Mouse (Mus musculus) G1E (cell line): ENCODE measurements around the gene Fahd2a. TPM values are rescaled to one million over a fixed set of nuclear protein-coding genes. Genes with fewer than 3 reads are reported as not detected.

ENCODE experiments used
- ATAC-seq: 2 replicates; pipeline ENCODE4 v1.8.0; 2016; ENCODE audit warnings: mild to moderate bottlenecking; ENCODE audit not compliant: insufficient number of reproducible peaks, poor library complexity, low FRiP score, severe bottlenecking; ENCODE audit errors: extremely low read depth
- DNase-seq: peaks from one replicate; pipeline ENCODE4 v3.0.0; 2012; ENCODE audit warnings: low spot score
- H3K27me3 ChIP-seq: 2 replicates; pipeline ENCODE4 v1.6.1; 2012; ENCODE audit warnings: mild to moderate bottlenecking, low read length, inconsistent platforms; ENCODE audit not compliant: insufficient read depth
- H3K36me3 ChIP-seq: replicated peaks from 2 replicates; pipeline ENCODE3; 2012; ENCODE audit warnings: mild to moderate bottlenecking, inconsistent platforms
- H3K4me1 ChIP-seq: 2 replicates; pipeline ENCODE4 v1.6.1; 2012; ENCODE audit warnings: low read depth, low read length, inconsistent platforms, mixed read lengths; ENCODE audit not compliant: insufficient read depth
- H3K4me3 ChIP-seq: 2 replicates; pipeline ENCODE4 v1.5.1; 2012; ENCODE audit warnings: low read depth, mild to moderate bottlenecking, inconsistent platforms, low read length, moderate library complexity, mixed read lengths
- H3K9me3 ChIP-seq: replicated peaks from 2 replicates; pipeline ENCODE4 v1.6.1; 2012; ENCODE audit warnings: inconsistent platforms
- CTCF ChIP-seq: IDR thresholded peaks from 2 replicates; pipeline ENCODE4 v1.5.1; 2012; ENCODE audit warnings: low read depth, low read length, inconsistent platforms, mixed read lengths
- GATA1 ChIP-seq: IDR thresholded peaks from 2 replicates; pipeline ENCODE4 v1.6.1; 2012; ENCODE audit warnings: borderline replicate concordance, low read length, inconsistent platforms, mixed read lengths
- GATA2 ChIP-seq: IDR thresholded peaks from 2 replicates; pipeline ENCODE4 v1.6.1; 2012; ENCODE audit warnings: low read depth, low read length, inconsistent platforms, borderline replicate concordance
- POLR2AphosphoS5 ChIP-seq: IDR thresholded peaks from 2 replicates; pipeline ENCODE4 v1.6.1; 2012; ENCODE audit warnings: low read depth, low read length, inconsistent platforms; ENCODE audit not compliant: insufficient replicate concordance
- TAL1 ChIP-seq: conservative IDR thresholded peaks from 2 replicates; pipeline ENCODE4 v1.6.1; 2012; ENCODE audit warnings: low read depth, low read length, inconsistent platforms, mixed read lengths
- polyA plus RNA-seq: library from polyadenylated mRNA; stranded (reverse); fragments of >175 nt; gene quantifications from 2 replicates; pipeline ENCODE4 v1.2.3, GENCODE M21; 2012
- total RNA-seq, 2 experiments: library from RNA; stranded (forward) in 1 of 2; stranded (reverse) in 1 of 2; fragments of 200-1000 nt in 1 of 2; fragments of >200 nt in 1 of 2; fragmentation: Nextera tagmentation in 1 of 2; gene quantifications; 2 replicates each; pipeline ENCODE4 v1.2.3; 2014 to 2017

Gene Fahd2a
- total and polyA plus RNA-seq, 3 experiments: 9.6 to 23.1 (median 10.0) TPM

- Histone ChIP-seq H3K27me3 (peaks cover 5% of the 10 kb centered on the region), H3K4me1 (no peaks in the 10 kb centered on the region), H3K36me3 (no peaks in the 10 kb centered on the region), H3K4me3 (no peak overlapping the region), H3K9me3 (no peaks in the 10 kb centered on the region)
- DNase-seq (no peak), ATAC-seq (no peak)
- TF ChIP-seq CTCF (no peak), GATA2 (no peak), TAL1 (no peak), GATA1 (no peak), POLR2AphosphoS5 (no peak)
Observed at GRCm38 (mm10) chr2:127390352-127390751, 54.0 kb downstream of the Fahd2a start.

- Histone ChIP-seq H3K4me3 (no peak overlapping the region), H3K9me3 (no peaks in the 10 kb centered on the region), H3K36me3 (no peaks in the 10 kb centered on the region), H3K27me3 (peaks cover 9% of the 10 kb centered on the region), H3K4me1 (no peaks in the 10 kb centered on the region)
- no peak for ATAC-seq
- TF ChIP-seq TAL1: no peak
- no peak for DNase-seq
Observed at GRCm38 (mm10) chr2:127387521-127387920, 56.8 kb downstream of the Fahd2a start.

Other genes with a start within 250 kb of the Fahd2a start
- gene 1810024B03Rik, start 236.3 kb downstream of the Fahd2a start, total RNA-seq (2014; fragmentation: Nextera tagmentation): 4.7 and 5.2 TPM in 2 replicates
- 4.7 and 4.8 TPM in 2 replicates for gene 1810024B03Rik, start 236.3 kb downstream of the Fahd2a start, total RNA-seq (2017)
- 0.08 and 0.14 TPM in 2 replicates for gene 1810024B03Rik, start 236.3 kb downstream of the Fahd2a start, polyA plus RNA-seq
- gene Snrnp200, start 236.2 kb downstream of the Fahd2a start, total RNA-seq (2014; fragmentation: Nextera tagmentation): 155 and 199 TPM in 2 replicates
- 216 and 224 TPM in 2 replicates for gene Snrnp200, start 236.2 kb downstream of the Fahd2a start, total RNA-seq (2017)
- gene Snrnp200, start 236.2 kb downstream of the Fahd2a start, polyA plus RNA-seq: 25.0 and 32.5 TPM in 2 replicates
- 40.9 and 49.2 TPM in 2 replicates for gene Ciao1, start 196.7 kb downstream of the Fahd2a start, total RNA-seq (2014; fragmentation: Nextera tagmentation)
- 42.5 and 46.4 TPM in 2 replicates for gene Ciao1, start 196.7 kb downstream of the Fahd2a start, total RNA-seq (2017)
- gene Ciao1, start 196.7 kb downstream of the Fahd2a start, polyA plus RNA-seq: 11.3 and 12.7 TPM in 2 replicates
- 21.7 and 47.9 TPM in 2 replicates for gene Tmem127, start 196.7 kb downstream of the Fahd2a start, total RNA-seq (2014; fragmentation: Nextera tagmentation)
- gene Tmem127, start 196.7 kb downstream of the Fahd2a start, total RNA-seq (2017): 29.9 and 30.8 TPM in 2 replicates
- gene Tmem127, start 196.7 kb downstream of the Fahd2a start, polyA plus RNA-seq: 26.4 and 27.7 TPM in 2 replicates
- 73.9 and 81.6 TPM in 2 replicates for gene Stard7, start 174.3 kb downstream of the Fahd2a start, total RNA-seq (2014; fragmentation: Nextera tagmentation)
- gene Stard7, start 174.3 kb downstream of the Fahd2a start, total RNA-seq (2017): 242 and 250 TPM in 2 replicates
- 46.5 and 50.4 TPM in 2 replicates for gene Stard7, start 174.3 kb downstream of the Fahd2a start, polyA plus RNA-seq
- not detected in 2 replicates for gene Dusp2, start 108.4 kb downstream of the Fahd2a start, total RNA-seq (2014; fragmentation: Nextera tagmentation)
- gene Dusp2, start 108.4 kb downstream of the Fahd2a start, total RNA-seq (2017): 0.11 and 0.23 TPM in 2 replicates
- 0.04 TPM in 1 of 2 replicates, not detected in the other for gene Dusp2, start 108.4 kb downstream of the Fahd2a start, polyA plus RNA-seq
- gene Astl, start 105.9 kb downstream of the Fahd2a start, total RNA-seq (2014; fragmentation: Nextera tagmentation): not detected in 2 replicates
- 0.11 and 0.12 TPM in 2 replicates for gene Astl, start 105.9 kb downstream of the Fahd2a start, total RNA-seq (2017)
- gene Astl, start 105.9 kb downstream of the Fahd2a start, polyA plus RNA-seq: not detected in 2 replicates
- not detected in 2 replicates for gene Adra2b, start 81.4 kb downstream of the Fahd2a start, total RNA-seq (2014; fragmentation: Nextera tagmentation)
- gene Adra2b, start 81.4 kb downstream of the Fahd2a start, total RNA-seq (2017): 0.05 TPM in 1 of 2 replicates, not detected in the other
- not detected in 2 replicates for gene Adra2b, start 81.4 kb downstream of the Fahd2a start, polyA plus RNA-seq
- not detected in 2 replicates for gene Gpat2, start 19.4 kb downstream of the Fahd2a start, total RNA-seq (2014; fragmentation: Nextera tagmentation)
- not detected in 2 replicates for gene Gpat2, start 19.4 kb downstream of the Fahd2a start, total RNA-seq (2017)
- gene Gpat2, start 19.4 kb downstream of the Fahd2a start, polyA plus RNA-seq: not detected in 2 replicates
- gene Kcnip3, start 77.5 kb upstream of the Fahd2a start, total RNA-seq (2014; fragmentation: Nextera tagmentation): not detected in 2 replicates
- 0.05 TPM in 1 of 2 replicates, not detected in the other for gene Kcnip3, start 77.5 kb upstream of the Fahd2a start, total RNA-seq (2017)
- 0.02 TPM in 1 of 2 replicates, not detected in the other for gene Kcnip3, start 77.5 kb upstream of the Fahd2a start, polyA plus RNA-seq
- not detected in 2 replicates for gene Prom2, start 96.9 kb upstream of the Fahd2a start, total RNA-seq (2014; fragmentation: Nextera tagmentation)
- gene Prom2, start 96.9 kb upstream of the Fahd2a start, total RNA-seq (2017): 0.06 and 0.11 TPM in 2 replicates
- gene Prom2, start 96.9 kb upstream of the Fahd2a start, polyA plus RNA-seq: not detected in 2 replicates
- 5.1 and 6.5 TPM in 2 replicates for gene Zfp661, start 142.5 kb upstream of the Fahd2a start, total RNA-seq (2014; fragmentation: Nextera tagmentation)
- gene Zfp661, start 142.5 kb upstream of the Fahd2a start, total RNA-seq (2017): 6.3 and 7.1 TPM in 2 replicates
- 0.22 and 0.24 TPM in 2 replicates for gene Zfp661, start 142.5 kb upstream of the Fahd2a start, polyA plus RNA-seq
- 52.3 and 55.8 TPM in 2 replicates for gene Mrps5, start 142.7 kb upstream of the Fahd2a start, total RNA-seq (2014; fragmentation: Nextera tagmentation)
- 82.4 and 95.1 TPM in 2 replicates for gene Mrps5, start 142.7 kb upstream of the Fahd2a start, total RNA-seq (2017)
- gene Mrps5, start 142.7 kb upstream of the Fahd2a start, polyA plus RNA-seq: 187 and 194 TPM in 2 replicates
- not detected in 2 replicates for gene Mal, start 212.1 kb upstream of the Fahd2a start, total RNA-seq (2014; fragmentation: Nextera tagmentation)
- not detected in 2 replicates for gene Mal, start 212.1 kb upstream of the Fahd2a start, total RNA-seq (2017)
- gene Mal, start 212.1 kb upstream of the Fahd2a start, polyA plus RNA-seq: not detected in 2 replicates